Mouse (Mus musculus) inflammation-experienced regulatory T-cells, adult 6 months (primary cell): ENCODE measurements around the gene Kif3a. TPM values are rescaled to one million over a fixed set of nuclear protein-coding genes. Genes with fewer than 3 reads are reported as not detected.
"Not testable (repeated sequence)": the region's sequence is repeated elsewhere in the genome, so short reads cannot be mapped to it uniquely, and the experiment has no call there.

Experiments
- ATAC-seq: one replicate; pipeline ENCODE4 v1.8.0; 2017
- polyA plus RNA-seq, 3 experiments: library from polyadenylated mRNA; unstranded; fragments of 100-300 nt; shearing (Covaris generic); gene quantifications; one replicate each; pipeline ENCODE4 v1.2.1; 2017

The Kif3a gene
- polyA plus RNA-seq, 3 experiments from 2014 or later, result 5.5 to 11.6 (median 11.6) TPM

- ATAC-seq, result no peak
Observed at GRCm38 (mm10) chr11:53546271-53546670, 20.9 kb upstream of the Kif3a start.

GRCm38 (mm10) chr11:53547566-53547965, 19.6 kb upstream of the Kif3a start:
- ATAC-seq, result no peak

GRCm38 (mm10) chr11:53548036-53548605, 19.1 kb upstream of the Kif3a start:
- ATAC-seq, result no peak

- no peak for ATAC-seq
Observed at GRCm38 (mm10) chr11:53550714-53551113, 16.5 kb upstream of the Kif3a start.

GRCm38 (mm10) chr11:53551754-53552153, 15.4 kb upstream of the Kif3a start:
- no peak for ATAC-seq

DNA sequence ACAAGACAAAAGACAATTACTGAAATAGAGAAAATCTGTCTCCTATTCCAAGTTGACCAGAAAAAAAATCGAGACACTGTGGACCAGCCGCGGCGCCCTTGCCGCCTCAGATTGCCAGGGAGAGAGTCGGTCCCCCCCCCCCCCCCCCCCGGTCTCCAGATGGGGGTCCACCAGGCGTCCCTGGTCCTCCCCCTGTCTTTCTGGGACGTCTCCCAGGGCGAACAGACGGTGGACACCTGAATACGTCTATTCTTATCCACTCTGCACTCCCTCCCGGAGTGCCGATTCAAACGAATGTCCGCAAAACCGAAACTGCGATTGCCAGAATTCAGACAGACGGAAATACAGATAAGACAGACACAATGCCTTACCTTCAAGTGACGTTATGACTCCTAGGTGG, 10.7 kb upstream of the Kif3a start:
- not testable (repeated sequence) for ATAC-seq

DNA sequence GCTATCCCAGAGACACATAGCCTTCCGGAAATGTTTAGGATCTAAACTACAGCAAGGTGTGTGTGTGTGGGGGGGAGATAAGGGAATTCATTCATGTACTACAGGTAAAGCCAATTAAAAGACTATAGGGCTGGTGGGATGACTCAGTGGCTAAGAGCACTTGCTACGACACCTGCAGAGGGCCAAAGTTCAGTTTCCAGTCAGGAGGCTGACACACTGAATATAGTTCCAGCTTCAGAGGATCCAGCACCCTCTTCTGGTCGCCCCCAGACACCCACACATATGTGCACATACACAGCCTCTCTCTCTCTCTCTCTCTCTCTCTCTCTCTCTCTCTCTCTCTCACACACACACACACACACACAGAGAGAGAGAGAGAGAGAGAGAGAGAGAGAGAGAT, 9.2 kb upstream of the Kif3a start:
- ATAC-seq, result not testable (repeated sequence)

DNA sequence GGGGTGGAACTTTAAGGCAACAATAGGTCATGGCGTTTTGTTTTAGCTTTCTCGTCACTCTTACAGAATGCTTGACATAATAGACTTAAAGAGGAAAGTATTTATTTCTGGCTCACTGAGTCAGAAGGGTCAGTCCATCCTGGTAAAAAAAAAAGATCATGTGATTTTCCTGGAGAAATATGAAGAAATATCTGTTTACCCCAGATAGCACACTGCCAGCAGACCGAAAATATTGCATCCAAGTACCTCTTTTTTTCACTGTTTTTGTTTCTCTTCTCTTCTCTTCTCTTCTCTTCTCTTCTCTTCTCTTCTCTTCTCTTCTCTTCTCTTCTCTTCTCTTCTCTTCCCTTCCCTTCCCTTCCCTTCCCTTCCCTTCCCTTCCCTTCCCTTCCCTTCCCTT, 7.2 kb upstream of the Kif3a start:
- ATAC-seq, result not testable (repeated sequence)

- no peak for ATAC-seq
Observed at GRCm38 (mm10) chr11:53561986-53562385, 5.2 kb upstream of the Kif3a start.

- no peak for ATAC-seq
Observed at GRCm38 (mm10) chr11:53566646-53567045, 533 bp upstream of the Kif3a start.

- no peak for ATAC-seq
Observed at GRCm38 (mm10) chr11:53580562-53580961, 13.4 kb downstream of the Kif3a start.

DNA sequence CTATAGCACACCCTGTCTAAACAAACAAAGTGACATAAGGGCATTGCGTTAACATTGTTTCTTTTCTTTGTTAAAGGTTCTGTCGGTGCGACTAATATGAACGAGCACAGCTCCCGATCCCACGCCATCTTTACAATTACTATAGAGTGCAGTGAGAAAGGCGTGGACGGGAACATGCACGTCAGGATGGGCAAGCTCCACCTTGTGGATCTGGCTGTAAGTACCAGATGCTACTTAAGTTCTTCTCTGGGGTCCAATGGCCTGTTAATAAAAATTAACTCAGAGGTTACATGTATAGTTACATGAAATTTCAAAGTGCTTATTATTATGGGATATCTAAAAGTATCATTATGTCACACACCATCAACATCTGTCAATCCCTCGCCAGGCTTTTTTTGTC, 16.0 kb downstream of the Kif3a start:
- no peak for ATAC-seq

GRCm38 (mm10) chr11:53584849-53585248, 17.7 kb downstream of the Kif3a start:
- no peak for ATAC-seq

- ATAC-seq, result no peak
Observed at GRCm38 (mm10) chr11:53585510-53585909, 18.3 kb downstream of the Kif3a start.

DNA sequence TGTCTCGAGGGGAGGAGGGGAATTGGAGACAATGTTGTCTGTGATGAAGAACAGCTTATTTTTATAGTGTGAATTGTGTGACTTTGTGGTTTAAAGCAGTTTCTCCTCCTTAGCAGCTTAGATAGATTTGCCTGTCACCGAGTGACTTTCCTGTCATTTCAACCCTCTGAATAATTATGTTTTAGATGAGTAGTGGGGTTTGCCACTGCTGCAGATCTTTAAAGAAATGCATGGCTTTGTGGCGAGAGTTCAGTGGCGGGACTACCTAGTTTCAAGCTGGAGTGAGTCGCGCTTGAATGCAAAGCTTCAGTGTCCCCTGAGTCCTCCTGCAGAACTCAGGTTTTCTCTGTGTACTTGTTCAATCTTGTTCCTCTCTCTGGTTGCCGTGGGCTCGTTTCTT, 21.1 kb downstream of the Kif3a start:
- no peak for ATAC-seq

GRCm38 (mm10) chr11:53590368-53590768, 23.2 kb downstream of the Kif3a start:
- peak; percentile 94 for ATAC-seq

DNA sequence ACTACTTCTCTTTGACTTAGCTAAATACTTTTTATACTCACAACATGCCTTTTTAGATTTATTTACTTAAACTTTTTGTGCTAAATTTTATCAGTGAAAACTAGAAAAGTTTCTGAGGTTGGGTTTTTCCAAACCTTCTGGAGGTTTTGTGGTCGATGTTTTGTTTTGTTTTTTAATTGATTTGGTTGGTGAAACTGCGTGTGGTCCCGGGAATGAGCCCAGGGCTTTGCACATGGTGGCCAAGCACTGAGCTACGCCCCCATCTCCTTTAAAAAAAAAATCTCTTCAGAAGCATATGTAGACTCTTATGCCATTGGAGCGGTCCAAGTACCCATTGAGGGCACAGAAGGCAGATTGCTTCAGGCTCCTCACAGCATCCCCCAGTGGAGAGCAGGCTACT, 23.9 kb downstream of the Kif3a start:
- no peak for ATAC-seq

GRCm38 (mm10) chr11:53604983-53605382, 37.8 kb downstream of the Kif3a start:
- ATAC-seq, result no peak

DNA sequence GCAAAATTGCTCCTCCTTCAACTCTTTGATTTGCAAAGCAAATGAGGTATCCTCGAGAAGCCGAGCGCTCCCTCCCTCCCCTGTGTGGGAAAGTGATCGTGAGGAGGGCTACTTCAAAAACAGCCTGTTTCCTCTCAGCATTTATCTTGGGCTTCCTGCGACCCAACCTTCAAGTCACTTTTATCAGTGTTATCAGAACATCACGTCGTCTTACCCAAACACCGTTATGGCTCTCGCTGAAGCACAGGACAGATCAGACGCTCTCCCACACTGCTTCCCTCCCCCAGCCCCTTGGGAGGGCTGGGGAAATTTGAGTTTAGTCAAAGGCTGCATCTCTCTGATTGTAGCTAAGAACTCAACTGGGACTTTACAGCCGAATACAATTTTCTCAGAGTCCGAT, 38.4 kb downstream of the Kif3a start:
- ATAC-seq, result peak; percentile 60

GRCm38 (mm10) chr11:53609231-53609630, 42.1 kb downstream of the Kif3a start:
- no peak for ATAC-seq

DNA sequence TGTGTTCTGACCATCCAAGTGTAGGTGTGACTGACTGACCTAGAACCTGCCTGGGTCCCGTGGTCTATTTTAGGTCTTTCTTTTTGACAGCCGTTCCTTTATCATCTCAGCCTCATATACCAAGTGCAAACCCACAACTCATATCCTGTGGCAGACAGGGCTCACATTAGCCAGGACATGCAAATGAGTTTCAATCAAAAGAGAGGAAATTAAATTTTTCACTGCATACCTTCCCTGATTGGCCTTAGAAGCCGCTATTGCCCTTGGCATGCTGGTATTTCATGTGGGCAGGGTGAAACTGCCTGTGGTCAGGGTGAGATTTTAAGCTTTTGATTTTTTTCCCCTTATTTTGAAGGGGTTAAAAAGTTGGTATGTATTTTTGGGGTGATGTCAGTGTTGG, 42.5 kb downstream of the Kif3a start:
- ATAC-seq, result peak; percentile 74

- ATAC-seq, result no peak
Observed at GRCm38 (mm10) chr11:53615172-53615571, 48.0 kb downstream of the Kif3a start.

DNA sequence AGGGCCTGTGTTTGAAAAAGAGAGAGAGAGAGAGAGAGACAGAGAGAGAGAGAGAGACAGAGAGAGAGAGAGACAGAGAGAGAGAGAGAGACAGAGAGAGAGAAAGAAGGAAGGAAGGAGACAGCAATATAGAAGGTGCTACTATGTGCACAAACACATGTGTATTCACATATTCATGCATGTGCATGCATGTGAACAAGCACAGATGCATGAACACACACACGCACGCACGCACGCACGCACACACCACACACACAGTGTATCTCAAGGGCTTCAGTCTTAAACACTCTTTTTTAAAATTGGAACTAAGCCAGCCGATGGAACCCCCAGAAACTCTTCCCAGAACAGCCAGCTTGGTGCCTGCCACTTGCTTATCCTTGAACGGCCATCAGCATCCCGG, 48.4 kb downstream of the Kif3a start:
- no peak for ATAC-seq

- peak; percentile 77 for ATAC-seq
Observed at GRCm38 (mm10) chr11:53616748-53617558, 49.8 kb downstream of the Kif3a start.
